ENCODE assay signal across 7 mouse cellular contexts in the genomic region with DNA sequence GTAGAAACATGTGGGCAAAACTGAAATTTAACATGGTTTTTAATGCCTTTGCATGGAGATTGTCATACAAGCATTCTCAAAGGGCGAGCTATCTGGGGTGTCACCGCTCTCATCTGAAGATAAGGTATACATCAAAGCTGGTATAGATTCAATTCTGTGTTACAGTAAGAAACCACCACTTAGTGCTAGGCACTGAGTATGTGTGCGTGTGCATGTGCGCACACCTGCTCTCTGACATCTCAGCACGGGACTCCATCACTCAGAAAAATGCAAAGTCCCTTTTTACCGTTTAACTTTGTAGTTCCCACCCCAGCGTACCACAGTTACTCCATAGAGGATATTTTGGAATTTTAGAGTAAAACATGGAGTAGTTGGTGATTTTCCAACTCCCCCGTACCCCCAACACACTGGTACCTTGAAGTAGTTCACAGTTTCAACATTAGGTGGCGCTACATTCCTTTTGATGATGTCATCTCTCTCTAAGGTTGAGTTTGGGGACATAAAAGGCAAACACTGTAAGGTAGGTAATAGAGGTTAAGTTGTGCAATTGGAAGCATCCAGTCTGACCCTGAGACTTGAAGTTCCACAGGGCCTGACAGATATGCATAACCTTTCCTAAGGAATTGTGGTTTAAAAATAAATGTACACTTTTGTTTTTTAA.
DNase-seq lines count a peak whose midpoint lies in the region; ATAC-seq lines count a peak whose summit lies in the region.

No protein-coding gene starts in this region.

- H3K27me3 ChIP-seq in limb, embryonic 13.5 days, result no peaks in the 10 kb centered on the region
- H3K27me3 ChIP-seq in splenic B cell, adult 2 months (ENCODE audit: control insufficient read depth, insufficient read depth, low read length, poor library complexity, severe bottlenecking), result no peaks in the 10 kb centered on the region

- no peak overlapping the region for H3K4me3 ChIP-seq in limb, embryonic 13.5 days

- no peak overlapping the region for H3K27ac ChIP-seq in limb, embryonic 13.5 days

- 70% methylated on average over 9 of the region's 9 CpGs for WGBS in limb, embryonic 13.5 days

- no peaks in the 10 kb centered on the region for H3K9me3 ChIP-seq in limb, embryonic 13.5 days

- no peak overlapping the region for H3K9ac ChIP-seq in limb, embryonic 13.5 days

- DNase-seq in left cerebral cortex, adult 11 months (ENCODE audit: low spot score), result peak; percentile 21
- no peak for DNase-seq in left cerebral cortex, adult 8-10 months (ENCODE audit: low spot score in 2 of 2)
- peak; percentile 51 for DNase-seq in ES-CJ7 (ENCODE audit: low read depth, low spot score)
- DNase-seq in brain, adult 2 months (ENCODE audit: low read depth, low spot score), result peak; percentile 55
- peak; percentile 21 to 44 for DNase-seq in heart, adult 9 months (ENCODE audit: low spot score in 2 of 2)
- DNase-seq in splenic B cell, adult 2 months (ENCODE audit: low read depth, low spot score), result peak; percentile 37

- peak; percentile 22; the same call in 1 of the 2 replicates for ATAC-seq in limb, embryonic 13.5 days (ENCODE audit: low FRiP score, low read depth)

- peaks cover 14% of the 10 kb centered on the region; the same call in 1 of the 2 replicates for H3K4me1 ChIP-seq in limb, embryonic 13.5 days

- H3K4me2 ChIP-seq in limb, embryonic 13.5 days (replicated peaks), result no peak overlapping the region

- H3K36me3 ChIP-seq in limb, embryonic 13.5 days, result no peaks in the 10 kb centered on the region
- no peaks in the 10 kb centered on the region for H3K36me3 ChIP-seq in splenic B cell, adult 2 months (ENCODE audit: control insufficient read depth, insufficient read depth, low read length, poor library complexity, severe bottlenecking)

Comparison
In these comparisons a context has a peak if more than half of its experiments do, and no peak if none do; other contexts are left out.
1. DNase-seq: peak in left cerebral cortex, adult 11 months (single experiment), ES-CJ7 (single experiment), brain, adult 2 months (single experiment), heart, adult 9 months (2 of 2) and splenic B cell, adult 2 months (single experiment); none in left cerebral cortex, adult 8-10 months (0 of 2).